Mouse (Mus musculus) c-Kit-positive CD71-negative TER-119-negative erythroid progenitor cells, embryonic 14.5 days (primary cell): ENCODE results near the gene Sap30bp.

Source experiments
- DNase-seq: peaks from one replicate; pipeline ENCODE4 v3.0.0-alpha.2; 2013; ENCODE audit warnings: low read depth

Sap30bp gene

GRCm38 (mm10) chr11:115955195-115955858 lies 22.2 kb downstream of the Sap30bp start:
- no peak for DNase-seq

- DNase-seq = no peak
These were observed 23.4 kb downstream of the Sap30bp start for GRCm38 (mm10) chr11:115956453-115956852.

- DNase-seq = no peak
These were observed 24.9 kb downstream of the Sap30bp start for GRCm38 (mm10) chr11:115957971-115958370.

- DNase-seq = no peak
These were observed 25.9 kb downstream of the Sap30bp start for GRCm38 (mm10) chr11:115959018-115959417.

GRCm38 (mm10) chr11:115962651-115963412 lies 29.8 kb downstream of the Sap30bp start:
- DNase-seq = no peak

GRCm38 (mm10) chr11:115964977-115965604 lies 32.0 kb downstream of the Sap30bp start:
- peak; percentile 25 for DNase-seq

- DNase-seq = peak; percentile 22
These were observed 35.8 kb downstream of the Sap30bp start for GRCm38 (mm10) chr11:115968731-115969405.

- no peak for DNase-seq
These were observed 37.1 kb downstream of the Sap30bp start for GRCm38 (mm10) chr11:115970006-115970673.

- no peak for DNase-seq
These were observed 37.9 kb downstream of the Sap30bp start for GRCm38 (mm10) chr11:115971016-115971415.

GRCm38 (mm10) chr11:115974309-115975082 lies 41.4 kb downstream of the Sap30bp start, which contains the start of gene Itgb4:
Gene Itgb4, plus strand, starts transcription at chr11:115974709.
- DNase-seq = no peak

GRCm38 (mm10) chr11:115975083-115975420 lies 42.0 kb downstream of the Sap30bp start:
- DNase-seq = no peak

GRCm38 (mm10) chr11:115975544-115975943 lies 42.5 kb downstream of the Sap30bp start:
- DNase-seq = no peak

- DNase-seq = no peak
These were observed 49.4 kb downstream of the Sap30bp start for GRCm38 (mm10) chr11:115982472-115982871.

- no peak for DNase-seq
These were observed 50.2 kb downstream of the Sap30bp start for GRCm38 (mm10) chr11:115983291-115983690.

- DNase-seq = no peak
These were observed 56.6 kb downstream of the Sap30bp start for GRCm38 (mm10) chr11:115989686-115990085.

- DNase-seq = no peak
These were observed 59.0 kb downstream of the Sap30bp start for GRCm38 (mm10) chr11:115992098-115992497.

- DNase-seq = no peak
These were observed 62.2 kb downstream of the Sap30bp start for GRCm38 (mm10) chr11:115995256-115995655.

- no peak for DNase-seq
These were observed 64.0 kb downstream of the Sap30bp start for GRCm38 (mm10) chr11:115997047-115997446.

- no peak for DNase-seq
These were observed 64.6 kb downstream of the Sap30bp start for GRCm38 (mm10) chr11:115997662-115998061.

GRCm38 (mm10) chr11:115999027-115999426 lies 65.9 kb downstream of the Sap30bp start:
- DNase-seq = no peak

- peak; percentile 78 for DNase-seq
These were observed 66.6 kb downstream of the Sap30bp start for GRCm38 (mm10) chr11:115999538-116000143.
